Mouse (Mus musculus): ENCODE measurements around the gene Pkd1. TPM values are rescaled to one million over a fixed set of nuclear protein-coding genes. Genes with fewer than 3 reads are reported as not detected.

Pkd1 gene
- polyA plus RNA-seq, 1 experiment from 2014 or later, result 10.9 TPM

- no peak overlapping the region for H3K27ac ChIP-seq (replicated peaks)
- no peak overlapping the region for H3K4me3 ChIP-seq
- no peaks in the 10 kb centered on the region for H3K27me3 ChIP-seq (replicated peaks)
- no peak overlapping the region for H3K9ac ChIP-seq
- no peaks in the 10 kb centered on the region for H3K9me3 ChIP-seq
- H3K4me2 ChIP-seq, result no peak overlapping the region
- H3K36me3 ChIP-seq, result peaks cover 53% of the 10 kb centered on the region
- no peak for ATAC-seq (ENCODE audit: extremely low read depth, insufficient number of reproducible peaks, low FRiP score, low TSS enrichment)
- H3K4me1 ChIP-seq, result peaks cover 14% of the 10 kb centered on the region
- WGBS, result 82% methylated on average over 4 of the region's 4 CpGs
Measured at GRCm38 (mm10) chr17:24520450-24520849, 29.2 kb upstream of the Pkd1 start.

DNA sequence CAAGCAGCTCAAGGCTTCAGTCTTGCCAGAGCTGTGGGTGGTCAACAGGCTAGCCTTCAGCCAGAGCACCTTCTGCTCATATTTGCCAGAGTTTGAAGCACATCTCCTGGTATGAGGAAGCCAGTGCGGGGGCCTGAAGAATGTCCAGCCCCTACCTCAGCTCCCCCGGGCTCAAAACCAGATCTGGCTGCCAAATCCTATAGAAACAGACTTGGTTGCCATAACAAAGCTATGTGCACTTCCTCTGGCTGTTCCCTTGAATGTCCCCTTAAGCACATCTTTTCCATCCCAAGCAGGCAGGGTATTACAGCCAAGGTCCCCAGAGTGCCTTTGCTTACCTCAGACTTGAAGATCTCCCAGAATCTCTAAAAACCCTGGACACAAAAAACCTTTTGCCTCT is 24.9 kb upstream of the Pkd1 start:
- 48% methylated on average over 2 of the region's 2 CpGs for WGBS
- ATAC-seq (ENCODE audit: extremely low read depth, insufficient number of reproducible peaks, low FRiP score, low TSS enrichment), result no peak
- Histone ChIP-seq H3K9ac (peak overlapping the region; percentile 51), H3K27ac (replicated peaks) (peak overlapping the region; percentile 41), H3K9me3 (no peaks in the 10 kb centered on the region), H3K4me1 (peaks cover 43% of the 10 kb centered on the region), H3K36me3 (peaks cover 28% of the 10 kb centered on the region), H3K4me2 (peak overlapping the region; percentile 5; the same call in 1 of the 2 replicates), H3K4me3 (no peak overlapping the region), H3K27me3 (replicated peaks) (no peaks in the 10 kb centered on the region)

DNA sequence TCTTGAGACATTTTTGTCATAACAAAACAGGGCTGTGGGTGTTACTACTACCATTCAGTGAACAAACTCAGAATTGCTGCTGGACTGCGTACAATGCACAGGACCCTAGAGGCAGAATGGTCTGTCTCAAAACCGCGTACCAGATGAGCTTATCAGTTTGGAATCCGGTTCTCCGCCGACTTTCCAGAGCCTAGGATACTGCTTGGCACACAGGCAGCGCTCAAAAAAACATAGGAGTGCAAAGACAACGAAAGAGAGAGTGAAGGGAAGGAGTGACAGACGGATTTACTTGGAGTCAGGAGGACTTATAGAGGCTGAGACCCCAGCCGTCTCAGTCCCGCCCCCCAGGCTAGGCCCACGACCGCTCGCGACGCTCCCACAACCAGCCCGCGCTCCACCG is 22.3 kb upstream of the Pkd1 start:
- peak overlapping the region; percentile 94 for H3K9ac ChIP-seq
- H3K36me3 ChIP-seq, result peaks cover 36% of the 10 kb centered on the region
- under 1% methylated on average over 19 of the region's 19 CpGs for WGBS
- H3K4me3 ChIP-seq, result peak overlapping the region; percentile 87
- peak overlapping the region; percentile 83 for H3K27ac ChIP-seq (replicated peaks)
- ATAC-seq (ENCODE audit: extremely low read depth, insufficient number of reproducible peaks, low FRiP score, low TSS enrichment), result no peak
- H3K27me3 ChIP-seq (replicated peaks), result no peaks in the 10 kb centered on the region; the same call in 1 of the 2 replicates
- no peaks in the 10 kb centered on the region for H3K9me3 ChIP-seq
- peaks cover 65% of the 10 kb centered on the region for H3K4me1 ChIP-seq
- H3K4me2 ChIP-seq, result peak overlapping the region; percentile 80

DNA sequence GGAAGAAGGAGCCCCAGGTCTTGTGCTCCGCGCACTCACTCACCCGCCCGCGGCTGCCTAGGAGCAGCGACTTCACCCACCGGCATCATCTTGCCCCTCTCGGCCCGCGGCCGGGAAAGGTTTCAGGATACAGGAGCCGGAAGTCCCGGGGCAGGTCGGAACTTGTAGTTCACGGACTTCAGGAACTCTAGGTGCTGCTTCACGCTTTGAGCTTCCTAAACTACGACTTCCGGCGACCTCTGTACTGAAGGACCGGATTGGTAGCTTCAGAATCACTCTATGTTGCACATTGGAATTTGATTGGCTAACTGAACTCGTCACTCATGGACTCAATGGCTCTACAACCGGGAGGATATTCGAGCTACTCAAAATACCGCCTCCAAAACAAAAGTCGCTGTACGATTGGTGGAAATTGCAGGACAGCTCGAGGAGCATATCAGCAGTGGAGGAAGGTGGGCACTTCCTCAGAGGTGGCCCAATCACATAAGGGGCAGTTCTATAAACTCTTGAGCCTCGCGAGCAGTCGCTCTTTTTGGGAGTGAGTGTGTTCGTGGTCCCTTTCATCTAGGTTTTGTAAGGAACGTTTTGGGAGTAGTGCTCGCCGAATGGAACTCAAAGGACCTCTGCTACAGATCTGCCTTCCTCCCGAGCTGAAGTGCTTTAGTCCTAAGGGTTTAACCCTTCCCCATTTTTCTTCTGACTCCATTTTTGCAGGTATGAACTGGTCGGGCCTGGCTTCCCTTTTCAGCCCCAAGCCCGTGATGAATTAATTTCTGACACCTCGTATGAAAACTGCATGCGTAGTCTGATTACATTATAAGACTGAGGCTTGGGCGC is 21.7 kb upstream of the Pkd1 start, which contains the start of gene Traf7:
Gene Traf7, minus strand, starts transcription at position 216 of the 837 bp plus-strand sequence.
- H3K4me2 ChIP-seq, result peak within 1 kb of the TSS; percentile 93
- H3K36me3 ChIP-seq, result peaks cover 31% of the 10 kb centered on the region
- peak within 1 kb of the TSS; percentile 83 for H3K27ac ChIP-seq (replicated peaks)
- ATAC-seq (ENCODE audit: extremely low read depth, insufficient number of reproducible peaks, low FRiP score, low TSS enrichment), result peak; percentile 92
- peak within 1 kb of the TSS; percentile 87 for H3K4me3 ChIP-seq
- H3K4me1 ChIP-seq, result peaks cover 71% of the 10 kb centered on the region
- under 1% methylated on average over 40 of the region's 40 CpGs for WGBS
- no peaks in the 10 kb centered on the region; the same call in 1 of the 2 replicates for H3K27me3 ChIP-seq (replicated peaks)
- H3K9ac ChIP-seq, result peak within 1 kb of the TSS; percentile 94
- H3K9me3 ChIP-seq, result no peaks in the 10 kb centered on the region

DNA sequence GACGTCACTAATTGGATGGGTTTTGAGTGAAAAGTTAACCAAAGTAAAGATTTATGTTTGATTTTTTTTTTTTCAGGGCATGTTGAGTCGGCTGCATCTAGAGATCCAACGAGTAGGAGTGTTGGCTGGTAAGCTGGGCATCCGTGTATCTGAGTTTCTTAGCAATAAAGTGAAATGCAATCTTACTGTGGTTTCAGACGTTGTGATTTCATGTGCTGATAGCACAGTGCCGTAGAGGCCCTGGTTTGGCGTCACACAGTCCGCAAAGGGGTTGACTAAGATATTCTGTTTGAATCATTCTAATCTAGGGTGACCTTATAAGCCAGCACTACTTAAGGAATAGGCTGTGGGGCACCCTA is 21.1 kb upstream of the Pkd1 start:
- ATAC-seq (ENCODE audit: extremely low read depth, insufficient number of reproducible peaks, low FRiP score, low TSS enrichment), result no peak
- Histone ChIP-seq H3K36me3 (peaks cover 27% of the 10 kb centered on the region), H3K27ac (replicated peaks) (peak overlapping the region; percentile 83), H3K4me2 (peak overlapping the region; percentile 93), H3K9ac (peak overlapping the region; percentile 91), H3K9me3 (no peaks in the 10 kb centered on the region), H3K4me1 (peaks cover 77% of the 10 kb centered on the region), H3K27me3 (replicated peaks) (no peaks in the 10 kb centered on the region; the same call in 1 of the 2 replicates), H3K4me3 (peak overlapping the region; percentile 87)
- under 1% methylated on average over 8 of the region's 8 CpGs for WGBS

GRCm38 (mm10) chr17:24529007-24529451 is 20.6 kb upstream of the Pkd1 start:
- H3K36me3 ChIP-seq, result peaks cover 27% of the 10 kb centered on the region
- peak overlapping the region; percentile 91 for H3K9ac ChIP-seq
- 1% methylated on average over 4 of the region's 4 CpGs for WGBS
- H3K9me3 ChIP-seq, result no peaks in the 10 kb centered on the region
- ATAC-seq (ENCODE audit: extremely low read depth, insufficient number of reproducible peaks, low FRiP score, low TSS enrichment), result no peak
- no peaks in the 10 kb centered on the region; the same call in 1 of the 2 replicates for H3K27me3 ChIP-seq (replicated peaks)
- peak overlapping the region; percentile 87 for H3K4me3 ChIP-seq
- peaks cover 76% of the 10 kb centered on the region for H3K4me1 ChIP-seq
- H3K27ac ChIP-seq (replicated peaks), result peak overlapping the region; percentile 83
- peak overlapping the region; percentile 93 for H3K4me2 ChIP-seq

DNA sequence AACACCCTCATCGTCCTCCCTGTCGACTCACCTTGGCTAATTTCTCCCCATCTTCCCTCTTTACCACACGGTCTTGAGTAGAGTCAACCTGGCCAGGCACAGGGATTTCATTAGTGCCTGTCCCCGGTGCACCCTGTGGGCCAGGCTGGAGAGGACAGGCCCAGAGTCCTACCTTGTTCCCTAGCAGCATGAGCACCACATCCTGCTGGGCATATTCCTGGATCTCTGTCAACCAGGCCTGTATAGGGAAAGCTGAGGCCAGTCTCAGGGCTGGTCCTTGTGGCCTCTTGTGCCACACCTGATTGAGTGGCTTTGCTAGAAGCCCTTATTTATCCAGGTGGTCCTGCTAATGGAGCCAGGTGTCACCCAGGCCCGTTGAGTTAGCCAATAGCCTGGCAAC is 19.8 kb upstream of the Pkd1 start:
- Histone ChIP-seq H3K4me2 (peak overlapping the region; percentile 93), H3K36me3 (peaks cover 27% of the 10 kb centered on the region), H3K4me1 (peaks cover 68% of the 10 kb centered on the region), H3K9me3 (no peaks in the 10 kb centered on the region), H3K9ac (peak overlapping the region; percentile 91), H3K27ac (replicated peaks) (peak overlapping the region; percentile 83), H3K27me3 (replicated peaks) (no peaks in the 10 kb centered on the region; the same call in 1 of the 2 replicates), H3K4me3 (peak overlapping the region; percentile 87)
- ATAC-seq (ENCODE audit: extremely low read depth, insufficient number of reproducible peaks, low FRiP score, low TSS enrichment), result no peak
- WGBS, result 20% methylated on average over 5 of the region's 5 CpGs

DNA sequence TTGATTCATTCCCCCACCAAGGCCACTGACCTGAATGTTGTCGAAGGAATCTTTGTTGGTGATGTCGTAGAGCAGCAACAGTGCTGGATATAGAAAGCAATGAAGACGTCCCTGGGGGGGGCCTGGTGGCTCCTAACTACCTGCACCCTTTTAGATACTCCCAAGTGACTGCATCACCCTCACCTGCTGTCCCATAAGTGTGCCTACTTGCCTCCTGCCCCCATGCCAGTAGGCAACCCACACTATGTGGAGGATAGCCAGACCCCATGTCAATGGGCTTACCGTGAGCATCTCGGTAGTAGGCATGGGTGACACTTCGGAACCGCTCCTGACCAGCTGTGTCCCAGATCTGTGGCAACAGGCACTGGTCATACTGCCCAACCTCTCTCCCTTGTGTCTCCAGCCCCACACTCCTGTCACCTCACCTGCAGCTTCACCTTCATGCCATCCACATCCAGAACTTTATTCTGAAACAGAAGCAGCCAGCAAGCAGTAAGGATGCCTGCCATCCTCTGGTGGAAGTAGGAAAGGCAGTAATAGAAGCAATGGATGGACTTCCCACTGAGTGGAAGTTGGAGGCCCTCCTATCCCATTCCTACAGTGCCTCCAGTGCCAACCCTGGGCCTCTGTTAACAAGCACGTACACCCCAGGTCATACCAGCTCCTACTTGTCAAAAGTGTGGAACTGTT is 19.1 kb upstream of the Pkd1 start:
- Histone ChIP-seq H3K36me3 (peaks cover 27% of the 10 kb centered on the region), H3K27me3 (replicated peaks) (no peaks in the 10 kb centered on the region; the same call in 1 of the 2 replicates), H3K4me3 (peak overlapping the region; percentile 87), H3K9ac (peak overlapping the region; percentile 91), H3K4me2 (peak overlapping the region; percentile 93), H3K4me1 (peaks cover 62% of the 10 kb centered on the region), H3K27ac (replicated peaks) (no peak overlapping the region), H3K9me3 (no peaks in the 10 kb centered on the region)
- ATAC-seq (ENCODE audit: extremely low read depth, insufficient number of reproducible peaks, low FRiP score, low TSS enrichment), result no peak
- 36% methylated on average over 8 of the region's 8 CpGs for whole genome bisulfite sequencing

DNA sequence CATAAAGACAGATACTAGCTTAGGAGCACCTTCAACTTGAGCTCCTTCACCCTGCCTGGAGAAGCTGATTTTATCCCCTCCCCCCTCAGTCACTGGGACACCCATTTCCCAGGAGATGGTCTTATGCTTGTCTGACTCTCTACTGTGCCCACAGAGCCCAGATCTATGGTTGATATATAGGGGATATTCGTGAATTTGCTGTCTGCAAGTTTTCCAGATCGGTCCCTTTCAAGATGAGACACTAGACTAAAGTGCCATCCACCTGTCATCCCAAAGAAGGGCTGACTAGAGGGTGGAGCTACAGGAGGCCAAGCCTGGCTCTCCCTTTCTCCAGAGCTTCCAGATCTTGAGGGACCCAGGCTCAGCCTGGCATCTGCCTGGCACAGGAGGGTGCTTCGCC is 18.6 kb upstream of the Pkd1 start:
- H3K4me3 ChIP-seq, result no peak overlapping the region
- no peaks in the 10 kb centered on the region; the same call in 1 of the 2 replicates for H3K27me3 ChIP-seq (replicated peaks)
- 76% methylated on average over 3 of the region's 3 CpGs for WGBS
- H3K4me1 ChIP-seq, result peaks cover 57% of the 10 kb centered on the region
- H3K4me2 ChIP-seq, result no peak overlapping the region
- no peak for ATAC-seq (ENCODE audit: extremely low read depth, insufficient number of reproducible peaks, low FRiP score, low TSS enrichment)
- no peak overlapping the region for H3K9ac ChIP-seq
- no peaks in the 10 kb centered on the region for H3K9me3 ChIP-seq
- H3K27ac ChIP-seq (replicated peaks), result no peak overlapping the region
- peaks cover 22% of the 10 kb centered on the region for H3K36me3 ChIP-seq

- no peaks in the 10 kb centered on the region for H3K9me3 ChIP-seq
- 77% methylated on average over 7 of the region's 7 CpGs for WGBS
- no peaks in the 10 kb centered on the region; the same call in 1 of the 2 replicates for H3K27me3 ChIP-seq (replicated peaks)
- H3K4me1 ChIP-seq, result peaks cover 47% of the 10 kb centered on the region
- no peak for ATAC-seq (ENCODE audit: extremely low read depth, insufficient number of reproducible peaks, low FRiP score, low TSS enrichment)
- no peak overlapping the region for H3K4me2 ChIP-seq
- H3K27ac ChIP-seq (replicated peaks), result no peak overlapping the region
- peak overlapping the region; percentile 25; the same call in 1 of the 2 replicates for H3K9ac ChIP-seq
- peaks cover 21% of the 10 kb centered on the region for H3K36me3 ChIP-seq
- no peak overlapping the region for H3K4me3 ChIP-seq
Measured at GRCm38 (mm10) chr17:24532045-24532444, 17.6 kb upstream of the Pkd1 start.

Data from heart, embryonic 13.5 days (tissue).